Mouse (Mus musculus) midbrain, embryonic 14.5 days (tissue): ENCODE measurements at regions not wholly inside any gene's neighbourhood (a gene's known extent, or its start where the extent isn't known, plus 50 kb on each side); places are given as distances from the start of the nearest gene placed in this dataset.
A peak's percentile ranks its signal among the peaks of the same experiment; 100 is the strongest.

Source experiments
- ATAC-seq: fragments of 200-750 bp; cut with Nextera tagmentation; 2 replicates; pipeline ENCODE4 v1.8.0; 2017; ENCODE audit warnings: moderate number of reproducible peaks, moderate library complexity; ENCODE audit not compliant: low FRiP score, low TSS enrichment
- DNase-seq: peaks from one replicate; pipeline ENCODE4 v3.0.0-alpha.2; 2015
- H3K27ac ChIP-seq: fragments of 300-500 bp; sonication (generic); replicated peaks from 2 replicates; pipeline ENCODE4 v1.5.1; 2014; ENCODE audit warnings: mild to moderate bottlenecking, low read depth, low read length, moderate library complexity
- H3K27me3 ChIP-seq: fragments of 300-500 bp; sonication (generic); 2 replicates; pipeline ENCODE4 v1.6.1; 2014; ENCODE audit warnings: low read length, control low read depth, mixed read lengths; ENCODE audit not compliant: control insufficient read depth, insufficient read depth
- H3K36me3 ChIP-seq: fragments of 300-500 bp; sonication (generic); 2 replicates; pipeline ENCODE4 v1.6.1; 2014; ENCODE audit warnings: low read length, control low read depth; ENCODE audit not compliant: control insufficient read depth, insufficient read depth
- H3K4me1 ChIP-seq: fragments of 300-500 bp; sonication (generic); 2 replicates; pipeline ENCODE4 v1.6.1; 2014; ENCODE audit warnings: mild to moderate bottlenecking, antibody characterized with exemption, low read length, control low read depth; ENCODE audit not compliant: control insufficient read depth, insufficient read depth
- H3K4me2 ChIP-seq: fragments of 300-500 bp; sonication (generic); 2 replicates; pipeline ENCODE4 v1.6.1; 2014; ENCODE audit warnings: mild to moderate bottlenecking, low read length, moderate library complexity
- H3K4me3 ChIP-seq: fragments of 300-500 bp; sonication (generic); replicated peaks from 2 replicates; pipeline ENCODE4 v1.5.1; 2014; ENCODE audit warnings: low read depth, low read length
- H3K9ac ChIP-seq: fragments of 300-500 bp; sonication (generic); replicated peaks from 2 replicates; pipeline ENCODE4 v1.6.1; 2014; ENCODE audit warnings: mild to moderate bottlenecking, low read length, moderate library complexity
- H3K9me3 ChIP-seq: fragments of 300-500 bp; sonication (generic); 2 replicates; pipeline ENCODE4 v1.6.1; 2016; ENCODE audit warnings: low read length, control low read depth, mixed read lengths; ENCODE audit not compliant: control insufficient read depth
- WGBS: fragments of 180-500 bp; shearing (Covaris S2); extraction: QIAGEN DNeasy Blood & Tissue Kit; methylation state at CpG from one replicate; pipeline ENCODE4 v1.1.7; 2014; 5-methylcytosine and 5-hydroxymethylcytosine counted together

GRCm38 (mm10) chr8:84336376-84336775, 51.9 kb upstream of the Cacna1a start:
- WGBS = 82% methylated on average over 6 of the region's 6 CpGs
- Histone ChIP-seq H3K36me3 (no peaks in the 10 kb centered on the region), H3K4me1 (no peaks in the 10 kb centered on the region; the same call in 1 of the 2 replicates), H3K4me3 (no peak overlapping the region), H3K27ac (no peak overlapping the region), H3K9me3 (no peaks in the 10 kb centered on the region), H3K4me2 (no peak overlapping the region), H3K9ac (no peak overlapping the region), H3K27me3 (peaks cover 7% of the 10 kb centered on the region; the same call in 1 of the 2 replicates)
- ATAC-seq (no peak), DNase-seq (no peak)

GRCm38 (mm10) chr8:84334333-84334732, 53.9 kb upstream of the Cacna1a start:
- Histone ChIP-seq H3K27me3 (peaks cover 4% of the 10 kb centered on the region; the same call in 1 of the 2 replicates), H3K4me1 (no peaks in the 10 kb centered on the region; the same call in 1 of the 2 replicates), H3K4me3 (no peak overlapping the region), H3K9ac (no peak overlapping the region), H3K36me3 (no peaks in the 10 kb centered on the region), H3K4me2 (no peak overlapping the region), H3K27ac (no peak overlapping the region), H3K9me3 (no peaks in the 10 kb centered on the region)
- WGBS = 75% methylated on average over 5 of the region's 5 CpGs
- ATAC-seq (no peak), DNase-seq (peak; percentile 46)

GRCm38 (mm10) chr8:84331562-84331961, 56.7 kb upstream of the Cacna1a start:
- ATAC-seq (no peak), DNase-seq (no peak)
- Histone ChIP-seq H3K36me3 (no peaks in the 10 kb centered on the region), H3K4me2 (no peak overlapping the region), H3K4me3 (no peak overlapping the region), H3K9me3 (no peaks in the 10 kb centered on the region), H3K27me3 (no peaks in the 10 kb centered on the region), H3K4me1 (no peaks in the 10 kb centered on the region), H3K9ac (no peak overlapping the region), H3K27ac (no peak overlapping the region)

- 75% methylated on average over 8 of the region's 8 CpGs for WGBS
- Histone ChIP-seq H3K9me3 (no peaks in the 10 kb centered on the region), H3K4me1 (no peaks in the 10 kb centered on the region), H3K9ac (no peak overlapping the region), H3K27me3 (no peaks in the 10 kb centered on the region), H3K36me3 (no peaks in the 10 kb centered on the region), H3K27ac (no peak overlapping the region), H3K4me3 (no peak overlapping the region), H3K4me2 (no peak overlapping the region)
- DNase-seq (no peak), ATAC-seq (no peak)
Measured at GRCm38 (mm10) chr8:84329535-84329934, 58.7 kb upstream of the Cacna1a start.

- H3K9ac ChIP-seq = no peak overlapping the region
- H3K4me2 ChIP-seq = no peak overlapping the region
- no peak overlapping the region for H3K4me3 ChIP-seq
- no peaks in the 10 kb centered on the region for H3K9me3 ChIP-seq
- ATAC-seq (no peak), DNase-seq (no peak)
- no peaks in the 10 kb centered on the region for H3K27me3 ChIP-seq
- no peaks in the 10 kb centered on the region for H3K4me1 ChIP-seq
- 84% methylated on average over 10 of the region's 10 CpGs for WGBS
- no peak overlapping the region for H3K27ac ChIP-seq
- no peaks in the 10 kb centered on the region for H3K36me3 ChIP-seq
Measured at GRCm38 (mm10) chr8:84322761-84323160, 52.6 kb upstream of the Ccdc130 start.

GRCm38 (mm10) chr8:84321841-84322240, 51.7 kb upstream of the Ccdc130 start:
- WGBS = 66% methylated on average over 3 of the region's 3 CpGs
- no peaks in the 10 kb centered on the region for H3K36me3 ChIP-seq
- H3K9me3 ChIP-seq = no peaks in the 10 kb centered on the region
- H3K27ac ChIP-seq = no peak overlapping the region
- ATAC-seq (no peak), DNase-seq (no peak)
- H3K4me3 ChIP-seq = no peak overlapping the region
- H3K27me3 ChIP-seq = no peaks in the 10 kb centered on the region
- no peak overlapping the region for H3K4me2 ChIP-seq
- no peaks in the 10 kb centered on the region for H3K4me1 ChIP-seq
- H3K9ac ChIP-seq = no peak overlapping the region
